Mouse (Mus musculus) embryonic facial prominence, embryonic 15.5 days (tissue): ENCODE results near the gene Espl1. TPM values are rescaled to one million over a fixed set of nuclear protein-coding genes. Genes with fewer than 3 reads are reported as not detected.

ENCODE experiments used
- polyA plus RNA-seq: library from polyadenylated mRNA; unstranded; fragments of >200 nt; fragmentation: Nextera tagmentation; extraction: Ambion mirVana; gene quantifications from 2 replicates; pipeline ENCODE4 v1.2.1, GENCODE M21; 2015

Gene Espl1
- polyA plus RNA-seq, 1 experiment from 2014 or later, result 24.5 TPM

Other genes starting within 250 kb of the Espl1 start
- 107 and 113 TPM in 2 replicates for gene Eif4b, start 222.5 kb upstream of the Espl1 start, polyA plus RNA-seq
- 45.5 and 57.2 TPM in 2 replicates for gene Tns2, start 195.9 kb upstream of the Espl1 start, polyA plus RNA-seq
- 27.4 and 31.7 TPM in 2 replicates for gene Spryd3, start 160.0 kb upstream of the Espl1 start, polyA plus RNA-seq
- 8.3 and 8.8 TPM in 2 replicates for gene Igfbp6, start 151.9 kb upstream of the Espl1 start, polyA plus RNA-seq
- gene Soat2, start 145.7 kb upstream of the Espl1 start, polyA plus RNA-seq, result 0.21 and 0.41 TPM in 2 replicates
- 61.5 and 62.7 TPM in 2 replicates for gene Zfp740, start 93.0 kb upstream of the Espl1 start, polyA plus RNA-seq
- gene Csad, start 91.5 kb upstream of the Espl1 start, polyA plus RNA-seq, result 99.1 and 106 TPM in 2 replicates
- 5.8 and 6.8 TPM in 2 replicates for gene Itgb7, start 64.3 kb upstream of the Espl1 start, polyA plus RNA-seq
- 112 and 123 TPM in 2 replicates for gene Rarg, start 38.7 kb upstream of the Espl1 start, polyA plus RNA-seq
- gene Gm9918, start 25.7 kb upstream of the Espl1 start, polyA plus RNA-seq, result 1.6 and 1.7 TPM in 2 replicates
- 84.0 and 88.6 TPM in 2 replicates for gene Mfsd5, start 16.8 kb upstream of the Espl1 start, polyA plus RNA-seq
- gene Pfdn5, start 29.9 kb downstream of the Espl1 start, polyA plus RNA-seq, result 398 and 407 TPM in 2 replicates
- 95.6 and 99.4 TPM in 2 replicates for gene Myg1, start 35.4 kb downstream of the Espl1 start, polyA plus RNA-seq
- 61.2 and 63.0 TPM in 2 replicates for gene Aaas, start 54.5 kb downstream of the Espl1 start, polyA plus RNA-seq
- 35.4 and 35.8 TPM in 2 replicates for gene Sp7, start 70.9 kb downstream of the Espl1 start, polyA plus RNA-seq
- 10.0 and 11.8 TPM in 2 replicates for gene Sp1, start 109.9 kb downstream of the Espl1 start, polyA plus RNA-seq
- gene Amhr2, start 149.1 kb downstream of the Espl1 start, polyA plus RNA-seq, result 0.59 and 0.75 TPM in 2 replicates
- 89.4 and 93.7 TPM in 2 replicates for gene Prr13, start 162.8 kb downstream of the Espl1 start, polyA plus RNA-seq
- gene Pcbp2, start 174.3 kb downstream of the Espl1 start, polyA plus RNA-seq, result 223 and 231 TPM in 2 replicates
- gene Gm10337, start 207.5 kb downstream of the Espl1 start, polyA plus RNA-seq, result 5.1 TPM in 1 of 2 replicates, not detected in the other
- 19.8 and 21.3 TPM in 2 replicates for gene Map3k12, start 220.8 kb downstream of the Espl1 start, polyA plus RNA-seq
- gene Tarbp2, start 221.9 kb downstream of the Espl1 start, polyA plus RNA-seq, result 83.9 and 94.7 TPM in 2 replicates
- gene Npff, start 228.7 kb downstream of the Espl1 start, polyA plus RNA-seq, result 3.8 and 3.9 TPM in 2 replicates